Mouse (Mus musculus) spleen, adult 18-20 months (tissue): ENCODE results near the gene Pef1.
A peak's percentile ranks its signal among the peaks of the same experiment; 100 is the strongest.

ENCODE experiments used
- DNase-seq, 2 experiments: peaks; one replicate each; pipeline ENCODE4 v3.0.0; 2022; ENCODE audit warnings: mixed read lengths in 2 of 2

Pef1 gene

DNA sequence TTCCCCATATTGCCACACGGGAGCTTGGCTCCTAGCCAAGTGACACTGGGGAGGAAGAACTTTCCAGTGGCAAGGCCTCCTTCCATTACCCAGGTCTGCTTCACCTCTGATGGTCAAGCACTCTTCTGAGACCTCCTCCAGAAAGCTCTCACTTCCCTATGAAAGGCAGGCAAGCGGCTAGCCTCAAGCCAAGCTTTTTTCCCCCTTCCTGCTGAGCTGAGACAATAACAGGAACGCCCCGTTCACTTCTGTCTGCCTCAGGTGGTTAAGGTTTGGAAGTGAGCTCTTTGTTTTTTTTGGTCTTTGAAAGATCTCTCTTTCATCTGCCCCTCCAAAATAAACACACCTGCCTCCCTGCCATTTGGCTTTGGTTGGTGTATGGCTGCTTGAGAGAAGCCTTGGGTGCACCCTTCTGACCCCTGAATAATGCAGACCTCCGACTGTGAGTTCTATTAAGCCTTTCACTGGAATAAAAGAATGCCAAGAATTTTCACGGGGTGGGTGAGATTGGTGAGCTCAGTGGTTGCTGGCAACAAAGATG is at the start of gene Pef1:
Gene Pef1, plus strand, starts transcription at position 448 of the 541 bp plus-strand sequence.
- DNase-seq, result no peak

- no peak for DNase-seq
Observed at GRCm38 (mm10) chr4:130053111-130053510, 49.2 kb upstream of the Pef1 start.

DNA sequence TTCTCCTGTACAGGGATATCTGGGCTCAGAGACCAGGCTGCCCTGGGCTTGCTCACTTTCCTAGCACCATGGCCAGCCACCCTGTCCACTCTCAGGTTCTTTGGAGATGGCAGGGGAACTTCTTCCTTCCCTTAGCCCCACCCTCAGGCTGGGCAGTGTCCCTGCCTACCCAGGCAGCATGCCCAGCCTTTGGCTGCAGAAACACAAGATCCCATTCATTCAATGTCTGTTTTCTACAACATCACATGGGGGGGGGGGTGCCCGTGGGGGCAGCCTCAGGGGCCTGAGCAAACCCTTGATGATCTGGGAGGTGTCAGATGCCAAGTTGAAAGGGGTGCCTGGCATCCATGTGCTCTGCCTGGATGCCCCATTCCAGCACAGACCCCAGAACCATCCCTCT is 47.6 kb upstream of the Pef1 start:
- DNase-seq, result no peak

DNA sequence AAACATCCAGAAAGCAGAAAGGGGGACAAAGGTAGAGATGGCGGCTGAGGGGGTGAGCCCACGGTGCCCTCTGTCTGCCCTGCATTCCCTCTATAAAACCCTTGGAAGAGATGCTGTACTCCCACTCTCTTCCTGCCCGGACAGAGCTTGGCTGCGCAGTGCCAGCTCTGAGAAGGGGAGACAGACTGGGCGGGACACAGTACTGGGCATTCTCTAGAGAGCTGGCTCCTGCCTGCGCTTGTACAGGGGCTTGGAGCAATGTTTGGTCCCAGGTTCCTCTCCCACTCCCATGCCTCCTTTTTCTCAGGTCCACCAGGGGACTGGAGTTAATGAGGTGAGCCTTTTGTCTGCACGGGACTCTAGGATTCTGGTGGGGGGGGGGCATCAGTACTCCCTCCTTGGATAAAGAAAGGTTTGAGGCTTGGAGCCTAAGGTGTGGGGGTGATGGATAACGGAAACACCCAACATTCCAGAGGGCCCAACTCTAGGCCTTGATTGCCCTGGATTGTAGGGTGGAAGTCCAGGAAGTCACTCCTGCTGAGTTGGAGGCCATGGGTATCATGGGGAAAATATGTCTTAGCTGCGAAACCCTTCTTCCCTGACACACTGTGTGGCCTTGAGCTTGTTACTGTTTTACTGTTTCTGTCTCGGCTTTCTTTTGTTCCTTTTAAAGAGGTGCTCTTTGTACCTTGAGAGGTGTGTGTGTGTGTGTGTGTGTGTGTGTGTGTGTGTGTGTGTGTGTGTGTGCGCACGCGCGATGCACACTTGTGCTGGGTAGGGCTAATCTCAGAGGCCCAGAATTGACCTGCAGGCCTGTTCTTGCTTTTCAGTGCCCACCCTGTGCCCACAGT is 47.0 kb upstream of the Pef1 start:
- DNase-seq, result no peak

DNA sequence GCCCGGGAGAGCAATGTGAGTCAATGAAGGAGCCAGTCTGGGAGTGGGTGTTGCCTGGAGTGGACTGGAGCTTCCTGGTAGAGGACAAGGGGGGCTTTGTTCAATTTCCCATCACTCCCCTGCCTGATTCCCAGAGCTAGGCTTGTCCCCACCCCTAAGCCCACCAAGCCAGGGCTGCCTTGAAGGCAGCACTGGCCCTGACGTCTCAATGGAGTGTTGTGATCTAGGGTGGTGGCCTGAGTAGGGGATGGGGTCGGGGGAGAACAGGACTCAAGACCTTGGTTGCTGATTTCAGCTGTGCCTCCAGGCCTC is 46.4 kb upstream of the Pef1 start:
- no peak for DNase-seq

DNA sequence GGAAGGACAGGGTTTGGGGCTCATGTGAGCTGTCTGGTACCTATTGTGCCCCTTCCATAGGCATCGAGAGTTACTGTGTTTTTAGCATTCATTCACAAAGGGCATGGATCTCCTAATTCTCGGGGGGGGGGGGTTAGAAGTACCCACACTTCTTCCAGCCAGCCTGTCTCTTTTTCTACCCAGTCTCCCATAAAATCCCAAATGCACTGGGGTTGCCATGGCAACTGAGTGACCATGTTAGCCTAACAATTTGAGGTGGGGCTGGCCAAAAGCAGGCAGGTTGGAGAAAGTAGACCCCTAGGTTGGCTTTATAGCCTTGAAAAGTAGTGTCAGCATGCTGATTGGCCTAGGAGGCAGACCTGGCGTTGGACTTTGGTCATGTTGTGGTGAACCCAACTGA is 45.9 kb upstream of the Pef1 start:
- DNase-seq, result no peak

DNA sequence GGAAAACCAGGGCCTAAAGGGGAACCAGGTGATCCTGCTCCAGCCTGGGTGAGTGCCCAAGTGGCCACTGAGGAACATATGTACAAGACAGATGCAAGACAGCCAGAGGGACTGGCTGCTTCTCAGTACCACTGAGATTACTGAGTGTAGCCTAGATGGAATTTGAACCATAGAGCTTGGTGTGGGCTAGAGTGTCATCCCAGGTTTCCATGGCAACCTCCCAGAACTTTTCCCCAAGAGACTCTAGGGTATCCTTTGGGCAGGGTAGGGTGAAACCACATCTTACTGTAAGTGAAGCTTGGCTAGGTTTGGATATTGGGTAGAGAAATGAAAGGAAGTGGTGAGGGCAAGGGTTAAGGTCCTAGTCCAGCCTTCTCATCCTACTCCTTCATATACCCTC is 41.4 kb upstream of the Pef1 start:
- no peak for DNase-seq

DNA sequence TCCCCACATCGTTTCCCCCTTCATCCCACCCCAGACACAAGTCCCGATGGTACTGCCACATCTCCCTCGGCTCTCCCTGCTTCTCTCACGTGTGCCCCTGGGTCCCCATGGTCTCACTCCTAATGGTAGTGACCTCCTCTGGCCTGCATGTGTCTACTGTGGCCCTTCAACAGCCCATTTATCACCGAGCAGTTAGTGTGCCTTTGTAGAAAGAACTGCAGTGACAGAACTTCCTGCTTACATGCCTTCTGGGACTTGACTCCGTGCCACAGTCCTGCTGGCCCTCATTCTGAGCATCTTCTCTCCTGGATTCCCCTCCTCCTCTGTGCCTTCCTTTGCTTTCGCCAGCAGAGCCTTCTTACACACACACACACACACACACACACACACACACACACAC is 39.2 kb upstream of the Pef1 start:
- DNase-seq, result no peak

GRCm38 (mm10) chr4:130066816-130067215 is 35.5 kb upstream of the Pef1 start:
- DNase-seq, result no peak

DNA sequence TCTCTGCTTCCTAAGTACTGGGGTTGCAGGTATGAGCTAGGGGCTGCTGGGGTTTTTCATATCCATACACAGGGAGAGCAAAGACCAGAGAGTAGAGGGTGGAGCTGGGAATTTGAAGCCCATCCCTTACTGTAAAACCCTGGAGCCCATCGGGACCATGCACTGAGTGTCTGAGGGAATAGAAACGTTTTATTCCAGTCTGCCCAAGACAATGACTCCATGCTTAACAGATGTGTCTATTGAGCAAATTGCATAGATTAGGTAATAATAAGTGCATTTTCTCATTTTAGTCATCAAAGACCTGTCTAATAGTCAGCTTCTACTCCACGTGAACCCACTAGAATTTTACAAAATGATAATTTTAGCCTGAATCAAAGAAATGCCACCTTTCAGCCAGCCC is 31.8 kb upstream of the Pef1 start:
- DNase-seq, result no peak

GRCm38 (mm10) chr4:130071758-130072157 is 30.6 kb upstream of the Pef1 start:
- no peak for DNase-seq

DNA sequence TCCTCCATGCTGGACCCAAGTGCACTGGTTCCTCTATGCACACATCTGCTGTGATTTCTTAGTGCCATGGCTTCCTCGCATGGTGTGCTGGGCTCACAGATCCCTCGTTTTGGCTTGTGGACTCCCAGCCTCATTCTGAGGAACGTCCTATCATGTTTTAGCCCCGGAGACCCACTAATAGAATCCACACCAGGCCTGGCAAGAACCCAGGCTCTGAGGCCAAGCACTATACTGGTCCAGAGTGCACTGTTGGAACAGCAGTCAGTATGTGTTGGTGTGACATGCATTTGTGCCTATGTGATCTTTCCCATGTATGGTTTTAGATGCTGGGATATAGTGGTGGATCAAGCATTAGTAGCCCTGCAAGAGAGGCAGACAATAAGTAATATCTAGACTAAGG is 29.0 kb upstream of the Pef1 start:
- no peak for DNase-seq

GRCm38 (mm10) chr4:130074761-130075515 is 27.4 kb upstream of the Pef1 start:
- no peak for DNase-seq

- DNase-seq, result no peak
Observed at GRCm38 (mm10) chr4:130076856-130077255, 25.5 kb upstream of the Pef1 start.

GRCm38 (mm10) chr4:130078816-130079485 is 23.4 kb upstream of the Pef1 start:
- no peak for DNase-seq

DNA sequence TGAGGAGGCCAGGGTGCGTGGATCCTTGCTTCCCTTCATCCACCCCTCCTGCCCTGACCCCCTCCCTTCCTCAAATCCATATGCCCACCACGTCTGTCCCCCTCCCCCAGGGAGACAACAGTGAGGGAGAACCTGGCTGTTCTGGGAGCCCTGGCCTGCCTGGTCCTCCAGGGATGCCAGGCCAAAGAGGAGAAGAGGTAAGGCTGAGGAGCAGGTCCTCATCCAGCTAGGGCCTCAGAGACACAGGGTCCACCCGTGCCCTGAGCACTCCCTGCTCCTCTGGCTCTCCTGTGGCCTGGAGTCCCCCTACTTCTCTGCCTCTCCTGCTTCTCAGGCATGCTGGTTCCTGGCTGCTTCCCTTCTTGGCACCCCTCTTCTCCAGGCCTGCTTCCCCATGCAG is 22.8 kb upstream of the Pef1 start:
- no peak for DNase-seq

- DNase-seq, result no peak
Observed at GRCm38 (mm10) chr4:130081345-130082190, 20.8 kb upstream of the Pef1 start.

DNA sequence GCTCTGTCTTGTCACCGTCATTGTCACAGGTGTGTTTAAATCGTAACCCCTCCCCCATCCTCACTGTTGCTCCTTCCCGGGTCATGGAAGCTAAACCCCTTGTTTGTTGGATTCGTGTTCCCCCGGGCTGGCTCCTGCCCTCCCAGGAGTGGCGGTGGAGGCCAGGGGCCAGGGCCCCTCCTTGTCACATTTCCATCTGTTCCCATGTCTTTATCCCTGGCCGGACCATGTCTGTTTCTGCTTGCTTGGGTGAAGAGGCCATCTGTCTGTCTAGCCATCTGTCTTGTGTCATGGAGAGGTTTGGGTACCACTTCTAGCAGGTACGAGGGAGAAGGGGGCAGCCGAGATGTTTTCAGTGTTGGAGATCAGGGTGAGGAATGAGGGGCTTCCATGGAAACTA is 20.1 kb upstream of the Pef1 start:
- no peak for DNase-seq

GRCm38 (mm10) chr4:130084331-130084945 is 17.9 kb upstream of the Pef1 start:
- DNase-seq, result no peak

- no peak for DNase-seq
Observed at GRCm38 (mm10) chr4:130085246-130085820, 17.0 kb upstream of the Pef1 start.

DNA sequence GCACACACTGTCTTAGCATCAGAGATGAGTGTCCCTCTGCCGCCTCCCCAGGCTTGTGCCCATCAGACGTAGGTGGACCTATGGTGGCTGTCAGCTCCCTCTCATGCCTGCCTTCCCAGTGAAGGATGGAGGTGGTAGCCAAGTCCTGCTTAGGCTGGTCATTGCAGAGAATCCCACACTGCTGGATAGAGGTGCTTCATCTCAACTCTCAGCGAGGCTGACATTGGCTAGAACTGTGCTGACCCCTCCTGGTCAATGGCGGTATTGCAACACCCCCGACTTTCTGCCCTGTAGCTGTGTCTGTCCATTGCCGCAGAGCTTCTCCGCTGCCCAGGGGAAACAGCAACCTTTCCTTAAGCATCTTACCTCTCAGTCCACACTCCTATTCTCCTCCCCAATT is 15.1 kb upstream of the Pef1 start:
- peak; percentile 72 to 94 for DNase-seq

DNA sequence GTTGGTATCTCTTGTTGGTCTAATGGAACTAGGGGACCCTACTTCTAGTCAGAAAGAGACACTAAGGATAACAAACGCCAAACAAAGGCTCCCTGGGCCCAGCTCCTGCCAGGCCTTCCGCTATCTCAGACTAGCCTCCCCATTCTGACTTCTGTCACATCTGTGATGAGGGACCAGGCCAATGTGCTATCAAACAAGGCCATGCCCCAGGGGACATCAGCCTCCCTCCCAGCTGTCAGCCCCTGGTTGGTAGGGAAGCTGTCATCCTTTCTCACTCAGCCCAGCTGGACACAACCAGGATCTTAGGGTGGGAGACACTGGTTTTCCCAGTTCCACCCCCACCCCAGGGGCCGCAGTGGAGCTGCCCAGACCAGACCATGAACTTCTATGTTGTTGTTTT is 7.2 kb upstream of the Pef1 start:
- no peak for DNase-seq
